Comparison of ENCODE assay signal across 24 mouse cellular contexts in the genomic region with DNA sequence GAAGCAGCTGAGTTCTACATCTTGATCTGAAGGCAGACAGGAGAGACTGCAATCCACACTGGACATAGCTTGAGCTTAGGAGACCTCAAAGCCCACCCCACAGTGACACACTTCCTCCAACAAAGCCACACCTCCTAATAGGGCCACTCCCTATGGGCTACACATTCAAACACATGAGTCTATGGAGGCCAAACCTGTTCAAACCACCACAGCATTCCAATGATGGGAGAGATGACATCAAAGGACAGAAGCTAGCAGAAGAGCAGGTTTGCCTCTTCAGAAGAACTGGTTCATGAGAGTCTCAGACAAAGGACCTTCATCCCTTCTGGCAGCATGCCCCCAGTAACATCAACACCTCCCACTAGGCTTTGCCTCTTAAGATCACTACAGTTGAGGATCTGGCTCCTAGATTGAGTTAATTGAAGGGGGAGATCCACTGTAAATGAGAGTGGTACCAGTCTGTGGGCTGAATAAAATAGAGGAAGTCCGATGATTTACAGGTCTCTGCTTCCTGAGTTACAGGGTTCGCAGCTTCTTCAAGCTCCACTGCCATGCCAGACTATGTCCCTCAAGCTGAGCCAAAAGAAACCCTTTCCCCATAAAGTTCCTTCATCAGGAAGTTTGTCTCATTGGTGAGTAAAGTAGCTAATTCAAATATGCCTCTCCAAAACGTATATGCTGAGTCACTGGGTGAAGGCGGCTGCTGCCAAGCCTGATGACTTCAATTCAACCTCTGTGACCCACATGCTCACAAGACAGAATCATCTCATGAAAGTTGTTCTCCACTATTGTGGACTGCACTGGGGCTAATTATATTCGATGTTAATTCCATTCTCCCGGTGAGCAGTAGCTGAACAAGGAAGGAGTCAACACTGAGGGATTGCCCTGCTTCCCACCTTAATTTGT. TPM values are rescaled to one million over a fixed set of nuclear protein-coding genes. Genes with fewer than 3 reads are reported as not detected.
DNase-seq lines count a peak whose midpoint lies in the region; ATAC-seq and TF ChIP-seq lines count a peak whose summit lies in the region.
"Had no signal": no experiment of that assay in that cellular context is flagged by ENCODE, and none has a peak within 500 bp of the region (broad histone marks: within the 10 kb centered on the region; RNA-seq: fewer than 3 reads in every experiment).

No protein-coding gene starts in this region.

- no peak overlapping the region for H3K4me2 ChIP-seq in liver, postnatal 0 days (ENCODE audit: low read depth, low read length)
- H3K4me2 ChIP-seq: embryonic facial prominence, embryonic 12.5 days; forebrain, embryonic 13.5 days; hindbrain, embryonic 14.5 days; intestine, embryonic 15.5 days had no signal

- H3K27me3 ChIP-seq in liver, postnatal 0 days (ENCODE audit: insufficient read depth, low read length): no peaks in the 10 kb centered on the region
- H3K27me3 ChIP-seq: embryonic facial prominence, embryonic 12.5 days; forebrain, embryonic 13.5 days; intestine, embryonic 15.5 days had no signal

- ATAC-seq in megakaryocyte-erythroid progenitor cell, adult 5-6 weeks (replicated peaks; ENCODE audit: low FRiP score, low TSS enrichment, poor library complexity, severe bottlenecking): 0 out of 2 replicates have a peak, but pooled peaks have one; percentile 34
- ATAC-seq in liver, postnatal 0 days: no peak
- ATAC-seq: forebrain, embryonic 13.5 days; intestine, embryonic 15.5 days had no signal

- H3K9me3 ChIP-seq in liver, postnatal 0 days (ENCODE audit: low read length): no peaks in the 10 kb centered on the region
- H3K9me3 ChIP-seq: embryonic facial prominence, embryonic 12.5 days; forebrain, embryonic 13.5 days; heart, embryonic 10.5 days; hindbrain, embryonic 10.5 days; intestine, embryonic 15.5 days had no signal

- 0 out of 2 replicates have a peak overlapping the region, but pooled peaks have one; percentile 6 for H3K27ac ChIP-seq in embryonic fibroblast, embryonic 13.5 days (ENCODE audit: insufficient read depth, low read length)
- no peak overlapping the region for H3K27ac ChIP-seq in layer of hippocampus, adult 2 months
- H3K27ac ChIP-seq in liver, postnatal 0 days (ENCODE audit: low read depth): no peak overlapping the region
- H3K27ac ChIP-seq: embryonic facial prominence, embryonic 12.5 days; forebrain, embryonic 13.5 days; gastrocnemius, adult 2 months; heart, embryonic 10.5 days; hindbrain, embryonic 10.5 days; hindbrain, embryonic 14.5 days; intestine, embryonic 15.5 days had no signal

- no peaks in the 10 kb centered on the region for H3K36me3 ChIP-seq in liver, postnatal 0 days (replicated peaks; ENCODE audit: insufficient read depth, low read length)
- H3K36me3 ChIP-seq: embryonic facial prominence, embryonic 12.5 days; heart, embryonic 10.5 days; hindbrain, embryonic 10.5 days; intestine, embryonic 15.5 days had no signal

- DNase-seq in ES-CJ7 (ENCODE audit: low read depth, low spot score) (peak; percentile 57), NIH3T3 (ENCODE audit: low read depth) (peak; percentile 38)
- DNase-seq in layer of hippocampus, adult 2 months (ENCODE audit: low spot score in 2 of 2): no peak
- no peak for DNase-seq in thymus, postnatal 14 days
- no peak for DNase-seq in liver, postnatal 0 days
- no peak for DNase-seq in urinary bladder, postnatal 36 days (ENCODE audit: low spot score in 2 of 2)
- DNase-seq: adrenal gland, adult 8-10 months; adrenal gland, postnatal 36 days; cerebellum, adult 11 months; cerebellum, adult 8-10 months; cerebellum, postnatal 14 days; gastrocnemius, adult 2 months; gastrocnemius, postnatal 25 days; heart, adult 11 months; heart, postnatal 14 days; kidney, adult 18-20 months had no signal

- H3K4me1 ChIP-seq in embryonic fibroblast, embryonic 13.5 days (ENCODE audit: control insufficient read depth, insufficient read depth, low read length): peaks cover 3% of the 10 kb centered on the region; the same call in 1 of the 2 replicates
- no peaks in the 10 kb centered on the region for H3K4me1 ChIP-seq in liver, postnatal 0 days (ENCODE audit: insufficient read depth)
- H3K4me1 ChIP-seq: embryonic facial prominence, embryonic 12.5 days; forebrain, embryonic 13.5 days; heart, embryonic 10.5 days; hindbrain, embryonic 10.5 days; intestine, embryonic 15.5 days had no signal

- 45% methylated on average over 6 of the region's 6 CpGs for WGBS in liver, postnatal 0 days (ENCODE audit: insufficient replicate concordance)

- H3K9ac ChIP-seq in liver, postnatal 0 days (replicated peaks): no peak overlapping the region
- H3K9ac ChIP-seq: embryonic facial prominence, embryonic 12.5 days; forebrain, embryonic 13.5 days; hindbrain, embryonic 14.5 days; intestine, embryonic 15.5 days had no signal

- TF ChIP-seq POLR2A in embryonic fibroblast, embryonic 13.5 days (IDR thresholded peaks at IDR 0.05; ENCODE audit: low read depth, low read length): no peak

- H3K4me3 ChIP-seq in embryonic fibroblast, embryonic 13.5 days (ENCODE audit: insufficient read depth, low read length): no peak overlapping the region
- H3K4me3 ChIP-seq in layer of hippocampus, adult 2 months: no peak overlapping the region
- no peak overlapping the region for H3K4me3 ChIP-seq in liver, postnatal 0 days (ENCODE audit: low read depth, low read length)
- H3K4me3 ChIP-seq: embryonic facial prominence, embryonic 12.5 days; forebrain, embryonic 13.5 days; gastrocnemius, adult 2 months; heart, embryonic 10.5 days; hindbrain, embryonic 10.5 days; intestine, embryonic 15.5 days had no signal

- no peak for TF ChIP-seq CTCF in embryonic fibroblast, embryonic 13.5 days (IDR thresholded peaks at IDR 0.05; ENCODE audit: borderline replicate concordance, insufficient read depth, low read length)
- TF ChIP-seq CTCF in layer of hippocampus, adult 2 months (conservative IDR thresholded peaks at IDR 0.05): no peak
- TF ChIP-seq CTCF in liver, postnatal 0 days (IDR thresholded peaks at IDR 0.05; ENCODE audit: low read depth): no peak

- TF ChIP-seq EP300 in liver, postnatal 0 days (IDR thresholded peaks at IDR 0.05; ENCODE audit: low read depth): no peak

RNA-seq across cellular contexts. Expression of a gene that starts 56.9 kb away (rescaled TPM):
- 65.4 and 77.7 TPM in 2 replicates for polyA plus RNA-seq in embryonic fibroblast, embryonic 13.5 days (2011; ENCODE audit: insufficient read length, low read depth, missing spikeins)
- total RNA-seq in megakaryocyte-erythroid progenitor cell, adult 5-6 weeks (2014; fragmentation: Nextera tagmentation): 25.3 and 29.4 TPM in 2 replicates
- total RNA-seq in megakaryocyte-erythroid progenitor cell, adult 5-6 weeks (2017): 49.0 and 50.7 TPM in 2 replicates
- 100 to 1,000 TPM; 185 to 189 TPM for total RNA-seq in layer of hippocampus, adult 2 months (2021)
- 59.7 and 64.0 TPM in 2 replicates for polyA plus RNA-seq in liver, postnatal 0 days (2015; fragmentation: Nextera tagmentation; extraction: Ambion mirVana)

Comparison
In these comparisons a context has a peak if more than half of its experiments do, and no peak if none do; other contexts are left out.
1. DNase-seq: peak in ES-CJ7 (single experiment) and NIH3T3 (single experiment); none in layer of hippocampus, adult 2 months (0 of 2), thymus, postnatal 14 days (single experiment), liver, postnatal 0 days (single experiment) and urinary bladder, postnatal 36 days (0 of 2).